Mouse (Mus musculus): ENCODE measurements around the gene Prpf18.

- TF ChIP-seq GATA1 (IDR thresholded peaks at IDR 0.05; ENCODE audit: low read length) (no peak), TAL1 (IDR thresholded peaks at IDR 0.05; ENCODE audit: low read length) (no peak)
Measured at GRCm38 (mm10) chr2:4649646-4650045, 2.3 kb downstream of the Prpf18 start.
